Mouse (Mus musculus): ENCODE measurements around the gene Krtap5-3.
"Not testable (repeated sequence)": the region's sequence is repeated elsewhere in the genome, so short reads cannot be mapped to it uniquely, and the experiment has no call there.

DNA sequence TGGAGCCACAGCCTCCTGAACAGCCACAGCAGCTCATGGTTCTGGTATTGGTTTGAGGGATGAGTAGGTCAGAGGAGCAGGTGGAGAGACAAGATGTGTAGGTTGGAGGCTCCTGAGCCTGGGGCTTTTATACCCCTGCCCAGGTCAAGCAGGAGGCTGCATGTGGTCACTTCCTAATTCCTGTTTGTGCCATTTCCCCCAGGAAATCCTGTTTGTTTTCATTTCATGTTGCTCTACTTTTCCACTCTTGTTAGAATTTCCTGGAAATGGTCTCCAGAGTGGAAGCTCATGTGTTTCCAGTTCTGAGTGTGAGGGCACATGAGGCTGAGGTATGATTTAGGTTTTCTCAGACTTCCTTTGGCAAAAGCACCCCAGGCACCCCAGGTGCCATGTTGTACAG is 25.3 kb upstream of the Krtap5-3 start, which contains the start of gene Krtap5-2:
- TF ChIP-seq CTCF, EP300 (IDR thresholded peaks at IDR 0.05; ENCODE audit: low read depth): not testable (repeated sequence)

All from liver, postnatal 0 days (tissue).